Mouse (Mus musculus): ENCODE data around the gene Boc.

Boc gene

GRCm38 (mm10) chr16:44553861-44554260 is 4.8 kb downstream of the Boc start:
- no peak for DNase-seq (ENCODE audit: low spot score in 2 of 2)

GRCm38 (mm10) chr16:44552726-44553125 is 6.0 kb downstream of the Boc start:
- DNase-seq (ENCODE audit: low spot score in 2 of 2), result no peak

- no peak for DNase-seq (ENCODE audit: low spot score in 2 of 2)
Measured at GRCm38 (mm10) chr16:44552036-44552435, 6.7 kb downstream of the Boc start.

- DNase-seq (ENCODE audit: low spot score in 2 of 2), result no peak
Measured at GRCm38 (mm10) chr16:44551491-44551890, 7.2 kb downstream of the Boc start.

GRCm38 (mm10) chr16:44550843-44551242 is 7.9 kb downstream of the Boc start:
- no peak for DNase-seq (ENCODE audit: low spot score in 2 of 2)

GRCm38 (mm10) chr16:44549867-44550679 is 8.6 kb downstream of the Boc start:
- no peak for DNase-seq (ENCODE audit: low spot score in 2 of 2)

GRCm38 (mm10) chr16:44549381-44549780 is 9.3 kb downstream of the Boc start:
- no peak for DNase-seq (ENCODE audit: low spot score in 2 of 2)

GRCm38 (mm10) chr16:44547976-44548375 is 10.7 kb downstream of the Boc start:
- no peak for DNase-seq (ENCODE audit: low spot score in 2 of 2)

- peak in 1 of 2 experiments; percentile 14 for DNase-seq (ENCODE audit: low spot score in 2 of 2)
Measured at GRCm38 (mm10) chr16:44546831-44547230, 11.9 kb downstream of the Boc start.

- DNase-seq (ENCODE audit: low spot score in 2 of 2), result no peak
Measured at GRCm38 (mm10) chr16:44545939-44546338, 12.8 kb downstream of the Boc start.

- DNase-seq (ENCODE audit: low spot score in 2 of 2), result no peak
Measured at GRCm38 (mm10) chr16:44545153-44545552, 13.5 kb downstream of the Boc start.

GRCm38 (mm10) chr16:44543098-44543497 is 15.6 kb downstream of the Boc start:
- DNase-seq (ENCODE audit: low spot score in 2 of 2), result no peak

- DNase-seq (ENCODE audit: low spot score in 2 of 2), result no peak
Measured at GRCm38 (mm10) chr16:44542029-44542690, 16.5 kb downstream of the Boc start.

- DNase-seq (ENCODE audit: low spot score in 2 of 2), result no peak
Measured at GRCm38 (mm10) chr16:44539611-44540010, 19.1 kb downstream of the Boc start.

GRCm38 (mm10) chr16:44538401-44539395 is 20.0 kb downstream of the Boc start:
- no peak for DNase-seq (ENCODE audit: low spot score in 2 of 2)

GRCm38 (mm10) chr16:44534122-44534521 is 24.6 kb downstream of the Boc start:
- no peak for DNase-seq (ENCODE audit: low spot score in 2 of 2)

- DNase-seq (ENCODE audit: low spot score in 2 of 2), result no peak
Measured at GRCm38 (mm10) chr16:44533522-44533921, 25.2 kb downstream of the Boc start.

- DNase-seq (ENCODE audit: low spot score in 2 of 2), result no peak
Measured at GRCm38 (mm10) chr16:44532851-44533250, 25.8 kb downstream of the Boc start.

GRCm38 (mm10) chr16:44531239-44531797 is 27.4 kb downstream of the Boc start:
- no peak for DNase-seq (ENCODE audit: low spot score in 2 of 2)

- no peak for DNase-seq (ENCODE audit: low spot score in 2 of 2)
Measured at GRCm38 (mm10) chr16:44530829-44531228, 27.9 kb downstream of the Boc start.

- no peak for DNase-seq (ENCODE audit: low spot score in 2 of 2)
Measured at GRCm38 (mm10) chr16:44530191-44530590, 28.5 kb downstream of the Boc start.

- no peak for DNase-seq (ENCODE audit: low spot score in 2 of 2)
Measured at GRCm38 (mm10) chr16:44529691-44530090, 29.0 kb downstream of the Boc start.
